32 mouse cellular contexts compared by ENCODE assay signal in the genomic region with DNA sequence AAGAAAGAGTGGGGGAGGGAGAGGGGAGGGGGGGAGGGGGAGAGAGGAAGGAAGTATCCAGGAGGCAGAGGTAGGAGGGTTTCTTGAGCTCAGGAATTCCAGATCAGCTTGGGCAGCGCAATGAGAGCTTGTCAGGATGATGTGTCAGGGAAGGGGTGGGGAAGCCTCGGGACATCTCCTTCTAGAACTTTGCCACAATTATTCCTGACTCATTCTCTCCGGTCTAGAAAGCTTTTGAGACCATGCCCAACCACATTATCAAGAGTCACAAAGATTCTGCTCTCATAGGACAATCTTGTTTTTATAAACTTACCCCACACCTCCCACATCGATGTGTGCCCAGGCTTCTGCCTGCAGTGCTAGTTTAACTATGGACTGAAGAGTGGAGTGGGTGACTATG. TPM values are rescaled to one million over a fixed set of nuclear protein-coding genes. Genes with fewer than 3 reads are reported as not detected.
DNase-seq lines count a peak whose midpoint lies in the region; ATAC-seq and TF ChIP-seq lines count a peak whose summit lies in the region.
"Had no signal": no experiment of that assay in that cellular context is flagged by ENCODE, and none has a peak within 500 bp of the region (broad histone marks: within the 10 kb centered on the region; RNA-seq: fewer than 3 reads in every experiment).

No protein-coding gene starts in this region.

- H3K27ac ChIP-seq in layer of hippocampus, adult 2 months: no peak overlapping the region
- H3K27ac ChIP-seq in intestine, postnatal 0 days (ENCODE audit: low read depth, low read length): no peak overlapping the region
- H3K27ac ChIP-seq: forebrain, embryonic 15.5 days; heart, adult 2 months; heart, embryonic 10.5 days; heart, embryonic 13.5 days; hindbrain, embryonic 12.5 days; hindbrain, embryonic 15.5 days; intestine, embryonic 15.5 days had no signal

- no peaks in the 10 kb centered on the region for H3K4me1 ChIP-seq in intestine, postnatal 0 days (replicated peaks; ENCODE audit: control insufficient read depth, insufficient read depth, low read length)
- H3K4me1 ChIP-seq: intestine, embryonic 15.5 days had no signal

- no peaks in the 10 kb centered on the region for H3K9me3 ChIP-seq in intestine, postnatal 0 days (ENCODE audit: control insufficient read depth)
- H3K9me3 ChIP-seq: forebrain, embryonic 15.5 days; heart, embryonic 10.5 days; heart, embryonic 13.5 days; hindbrain, embryonic 12.5 days; hindbrain, embryonic 15.5 days; intestine, embryonic 15.5 days had no signal

- peaks cover 17% of the 10 kb centered on the region; the same call in 1 of the 2 replicates for H3K27me3 ChIP-seq in intestine, postnatal 0 days (replicated peaks; ENCODE audit: control insufficient read depth, insufficient read depth, low read length)

- H3K4me3 ChIP-seq in layer of hippocampus, adult 2 months: no peak overlapping the region
- H3K4me3 ChIP-seq in intestine, postnatal 0 days (ENCODE audit: low read depth, low read length): no peak overlapping the region
- H3K4me3 ChIP-seq: forebrain, embryonic 15.5 days; heart, adult 2 months; heart, embryonic 10.5 days; heart, embryonic 13.5 days; hindbrain, embryonic 12.5 days; hindbrain, embryonic 15.5 days; intestine, embryonic 15.5 days had no signal

- no peaks in the 10 kb centered on the region for H3K36me3 ChIP-seq in intestine, postnatal 0 days (ENCODE audit: control insufficient read depth, insufficient read depth)
- H3K36me3 ChIP-seq: forebrain, embryonic 15.5 days; heart, embryonic 10.5 days; heart, embryonic 13.5 days; hindbrain, embryonic 12.5 days; hindbrain, embryonic 15.5 days; intestine, embryonic 15.5 days had no signal

- ATAC-seq in intestine, postnatal 0 days: no peak
- ATAC-seq: forebrain, embryonic 15.5 days; intestine, embryonic 15.5 days had no signal

- no peak overlapping the region for H3K4me2 ChIP-seq in intestine, postnatal 0 days (replicated peaks; ENCODE audit: low read depth)
- H3K4me2 ChIP-seq: forebrain, embryonic 15.5 days; heart, embryonic 13.5 days; hindbrain, embryonic 12.5 days; hindbrain, embryonic 15.5 days; intestine, embryonic 15.5 days had no signal

- TF ChIP-seq CTCF in layer of hippocampus, adult 2 months (conservative IDR thresholded peaks at IDR 0.05): no peak
- no peak for TF ChIP-seq CTCF in intestine, postnatal 0 days (IDR thresholded peaks at IDR 0.05; ENCODE audit: low read depth)

- peak; percentile 58 for DNase-seq in 3134 (ENCODE audit: extremely low read depth, insufficient read length, low spot score)
- DNase-seq in NIH3T3 (ENCODE audit: low read depth): peak; percentile 64
- peak; percentile 11 for DNase-seq in fibroblast of lung, adult 2 months (ENCODE audit: low read depth)
- no peak for DNase-seq in spleen, postnatal 36 days (ENCODE audit: low spot score in 2 of 2)
- DNase-seq in layer of hippocampus, adult 2 months (ENCODE audit: low spot score in 2 of 2): no peak
- DNase-seq: adrenal gland, adult 8-10 months; adrenal gland, postnatal 36 days; cerebellum, adult 18-20 months; cerebellum, adult 9-10 months; cerebellum, postnatal 14 days; gastrocnemius, postnatal 10 days; gastrocnemius, postnatal 36 days; heart, adult 2 months; heart, postnatal 14 days; kidney, adult 18-20 months had no signal

- no peak overlapping the region for H3K9ac ChIP-seq in intestine, postnatal 0 days (ENCODE audit: low read depth, low read length)
- H3K9ac ChIP-seq: forebrain, embryonic 15.5 days; heart, embryonic 13.5 days; hindbrain, embryonic 12.5 days; hindbrain, embryonic 15.5 days; intestine, embryonic 15.5 days had no signal

- WGBS in intestine, postnatal 0 days: 85% methylated on average over 4 of the region's 4 CpGs

RNA-seq across cellular contexts. Expression of gene Akp3, which starts 7.0 kb away (rescaled TPM):
- total RNA-seq in layer of hippocampus, adult 2 months (2021): not detected
- polyA plus RNA-seq in intestine, postnatal 0 days (2015; fragmentation: Nextera tagmentation; extraction: Ambion mirVana): 2.7 and 3.6 TPM in 2 replicates
- total RNA-seq: adrenal gland, adult 8-10 months; adrenal gland, postnatal 36 days; gastrocnemius, adult 18-20 months; gastrocnemius, postnatal 10 days; gastrocnemius, postnatal 36 days; granulocyte monocyte progenitor cell, adult 5-6 weeks; heart, adult 2 months; heart, postnatal 14 days; hematopoietic stem cell, adult 5-6 weeks; MEL had no signal
- polyA plus RNA-seq: C2C12; CD4-positive, CD25-positive, alpha-beta regulatory T cell, adult 4 months; embryonic facial prominence, embryonic 11.5 days; forebrain, embryonic 11.5 days; forebrain, embryonic 15.5 days; heart, embryonic 10.5 days; heart, embryonic 13.5 days; heart, embryonic 16.5 days; hindbrain, embryonic 12.5 days; hindbrain, embryonic 15.5 days had no signal

RNA-seq across cellular contexts. Expression of gene Ecel1, which starts 24.5 kb away (rescaled TPM):
- total RNA-seq in layer of hippocampus, adult 2 months (2021): 1 to 10 TPM; 1.6 TPM
- 0.64 and 0.67 TPM in 2 replicates for polyA plus RNA-seq in intestine, postnatal 0 days (2015; fragmentation: Nextera tagmentation; extraction: Ambion mirVana)
- total RNA-seq: gastrocnemius, adult 18-20 months; gastrocnemius, postnatal 36 days; granulocyte monocyte progenitor cell, adult 5-6 weeks; heart, adult 2 months; heart, postnatal 14 days; hematopoietic stem cell, adult 5-6 weeks had no signal

RNA-seq across cellular contexts. Expression of gene Alpi, which starts 30.4 kb away (rescaled TPM):
- under 1 TPM in 1 of 2 experiments, not detected in 1; 0.15 TPM for total RNA-seq in layer of hippocampus, adult 2 months (2021)
- polyA plus RNA-seq in intestine, postnatal 0 days (2015; fragmentation: Nextera tagmentation; extraction: Ambion mirVana): 1,275 and 1,389 TPM in 2 replicates
- total RNA-seq: adrenal gland, adult 8-10 months; adrenal gland, postnatal 36 days; gastrocnemius, adult 18-20 months; gastrocnemius, postnatal 10 days; gastrocnemius, postnatal 36 days; granulocyte monocyte progenitor cell, adult 5-6 weeks; heart, adult 2 months; heart, postnatal 14 days; hematopoietic stem cell, adult 5-6 weeks; MEL had no signal
- polyA plus RNA-seq: C2C12; CD4-positive, CD25-positive, alpha-beta regulatory T cell, adult 4 months; embryonic facial prominence, embryonic 11.5 days; embryonic facial prominence, embryonic 14.5 days; forebrain, embryonic 11.5 days; forebrain, embryonic 15.5 days; heart, embryonic 10.5 days; heart, embryonic 13.5 days; hindbrain, embryonic 12.5 days; hindbrain, embryonic 15.5 days had no signal

RNA-seq across cellular contexts. Expression of gene Alppl2, which starts 42.1 kb away (rescaled TPM):
- total RNA-seq in layer of hippocampus, adult 2 months (2021): not detected
- polyA plus RNA-seq in intestine, postnatal 0 days (2015; fragmentation: Nextera tagmentation; extraction: Ambion mirVana): not detected in 2 replicates
- total RNA-seq: adrenal gland, adult 8-10 months; adrenal gland, postnatal 36 days; gastrocnemius, adult 18-20 months; gastrocnemius, postnatal 10 days; gastrocnemius, postnatal 36 days; granulocyte monocyte progenitor cell, adult 5-6 weeks; heart, adult 2 months; heart, postnatal 14 days; hematopoietic stem cell, adult 5-6 weeks; MEL had no signal
- polyA plus RNA-seq: C2C12; CD4-positive, CD25-positive, alpha-beta regulatory T cell, adult 4 months; embryonic facial prominence, embryonic 11.5 days; embryonic facial prominence, embryonic 14.5 days; forebrain, embryonic 11.5 days; forebrain, embryonic 15.5 days; heart, adult 2 months; heart, embryonic 10.5 days; heart, embryonic 13.5 days; heart, embryonic 16.5 days; hindbrain, embryonic 12.5 days; hindbrain, embryonic 15.5 days; intestine, embryonic 15.5 days had no signal

RNA-seq across cellular contexts. Expression of gene Prss56, which starts 51.3 kb away (rescaled TPM):
- total RNA-seq in layer of hippocampus, adult 2 months (2021): under 1 TPM; 0.15 to 0.22 TPM
- polyA plus RNA-seq in intestine, postnatal 0 days (2015; fragmentation: Nextera tagmentation; extraction: Ambion mirVana): not detected in 2 replicates
- total RNA-seq: adrenal gland, adult 8-10 months; adrenal gland, postnatal 36 days; gastrocnemius, adult 18-20 months; gastrocnemius, postnatal 10 days; gastrocnemius, postnatal 36 days; granulocyte monocyte progenitor cell, adult 5-6 weeks; heart, adult 2 months; heart, postnatal 14 days; hematopoietic stem cell, adult 5-6 weeks had no signal
- polyA plus RNA-seq: CD4-positive, CD25-positive, alpha-beta regulatory T cell, adult 4 months; forebrain, embryonic 11.5 days; heart, adult 2 months; heart, embryonic 10.5 days; heart, embryonic 16.5 days; intestine, embryonic 15.5 days had no signal

Comparison
In these comparisons a context has a peak if more than half of its experiments do, and no peak if none do; other contexts are left out.
1. DNase-seq: peak in 3134 (single experiment), NIH3T3 (single experiment) and fibroblast of lung, adult 2 months (single experiment); none in spleen, postnatal 36 days (0 of 2) and layer of hippocampus, adult 2 months (0 of 2).